Mouse (Mus musculus) midbrain, embryonic 12.5 days (tissue): Measurements from ENCODE around the gene Tsc22d3. TPM values are rescaled to one million over a fixed set of nuclear protein-coding genes. Genes with fewer than 3 reads are reported as not detected.
A peak's percentile ranks its signal among the peaks of the same experiment; 100 is the strongest.
"Not testable (repeated sequence)": the region's sequence is repeated elsewhere in the genome, so short reads cannot be mapped to it uniquely, and the experiment has no call there.

Experiments
- ATAC-seq: fragments of 200-750 bp; cut with Nextera tagmentation; 2 replicates; pipeline ENCODE4 v1.8.0; 2017; ENCODE audit warnings: low read depth, moderate TSS enrichment, moderate library complexity; ENCODE audit not compliant: low FRiP score
- H3K27ac ChIP-seq: fragments of 300-500 bp; sonication (generic); replicated peaks from 2 replicates; pipeline ENCODE4 v1.5.1; 2016; ENCODE audit warnings: mild to moderate bottlenecking
- H3K27me3 ChIP-seq: fragments of 300-500 bp; sonication (generic); 2 replicates; pipeline ENCODE4 v1.6.1; 2016; ENCODE audit warnings: mild to moderate bottlenecking
- H3K36me3 ChIP-seq: fragments of 300-500 bp; sonication (generic); 2 replicates; pipeline ENCODE4 v1.6.1; 2016
- H3K4me1 ChIP-seq: fragments of 300-500 bp; sonication (generic); 2 replicates; pipeline ENCODE4 v1.6.1; 2016
- H3K4me2 ChIP-seq: fragments of 300-500 bp; sonication (generic); replicated peaks from 2 replicates; pipeline ENCODE4 v1.6.1; 2016; ENCODE audit warnings: mild to moderate bottlenecking, moderate library complexity
- H3K4me3 ChIP-seq: fragments of 300-500 bp; sonication (generic); 2 replicates; pipeline ENCODE4 v1.5.1; 2016; ENCODE audit warnings: mild to moderate bottlenecking
- H3K9ac ChIP-seq: fragments of 300-500 bp; sonication (generic); replicated peaks from 2 replicates; pipeline ENCODE4 v1.6.1; 2016; ENCODE audit warnings: mild to moderate bottlenecking, moderate library complexity
- H3K9me3 ChIP-seq: fragments of 300-500 bp; sonication (generic); 2 replicates; pipeline ENCODE4 v1.6.1; 2016; ENCODE audit warnings: mild to moderate bottlenecking
- WGBS: fragments of 180-500 bp; shearing (Covaris S2); methylation state at CpG from one replicate; pipeline ENCODE4 v1.1.7; 2016; 5-methylcytosine and 5-hydroxymethylcytosine counted together
- polyA plus RNA-seq: library from polyadenylated mRNA; unstranded; fragments of >200 nt; fragmentation: Nextera tagmentation; extraction: Ambion mirVana; gene quantifications from 2 replicates; pipeline ENCODE4 v1.2.1, GENCODE M21; 2016

Tsc22d3 gene
- polyA plus RNA-seq, 1 experiment from 2014 or later, result 130 TPM

DNA sequence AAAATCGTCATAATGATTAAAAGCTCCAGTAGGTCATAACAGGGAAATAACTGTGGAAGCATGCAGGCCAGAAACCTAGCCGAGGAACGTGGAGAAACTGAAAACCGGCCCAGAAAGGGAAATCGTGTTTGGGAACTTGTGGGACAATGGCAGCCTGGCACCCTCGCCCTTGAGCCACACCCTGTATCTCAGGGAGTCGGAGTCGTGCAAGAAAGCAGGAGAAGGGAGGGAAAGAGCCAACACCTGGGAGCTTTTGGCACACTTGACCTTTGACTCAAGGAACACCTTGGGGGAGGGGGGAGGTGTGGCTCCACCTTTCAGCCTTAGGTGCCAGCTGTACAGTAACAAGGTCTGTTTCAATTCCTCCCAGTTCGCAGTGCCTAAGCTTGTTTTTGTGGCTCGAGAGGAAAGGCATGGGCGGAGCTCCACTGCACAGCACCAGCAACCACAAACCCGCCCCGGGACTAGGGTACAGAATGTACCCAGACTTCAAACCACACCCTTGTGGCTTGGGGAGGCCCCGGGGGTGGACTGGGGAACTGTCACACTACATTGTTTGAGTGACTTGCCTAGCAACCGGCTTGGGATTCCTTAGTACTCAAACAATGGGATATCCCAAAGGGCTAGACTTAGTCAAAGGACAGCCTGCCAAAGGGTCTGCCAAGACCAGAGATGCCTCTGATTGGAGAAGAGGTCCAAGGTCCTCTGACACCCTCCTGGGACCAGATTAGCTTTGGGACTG lies 94.8 kb downstream of the Tsc22d3 start:
- Histone ChIP-seq H3K4me1 (no peaks in the 10 kb centered on the region), H3K36me3 (no peaks in the 10 kb centered on the region), H3K27me3 (peaks cover 52% of the 10 kb centered on the region), H3K4me3 (no peak overlapping the region), H3K9me3 (no peaks in the 10 kb centered on the region), H3K4me2 (no peak overlapping the region), H3K27ac (no peak overlapping the region), H3K9ac (no peak overlapping the region)
- ATAC-seq, result peak; percentile 57
- 44% methylated on average over 15 of the region's 15 CpGs for WGBS

GRCm38 (mm10) chrX:140503905-140504304 lies 96.6 kb downstream of the Tsc22d3 start:
- no peak overlapping the region for H3K4me3 ChIP-seq
- peaks cover 55% of the 10 kb centered on the region for H3K27me3 ChIP-seq
- H3K27ac ChIP-seq, result no peak overlapping the region
- 33% methylated on average over 7 of the region's 7 CpGs for WGBS
- no peak for ATAC-seq
- no peaks in the 10 kb centered on the region for H3K9me3 ChIP-seq
- no peak overlapping the region for H3K4me2 ChIP-seq
- no peaks in the 10 kb centered on the region for H3K36me3 ChIP-seq
- H3K4me1 ChIP-seq, result no peaks in the 10 kb centered on the region
- H3K9ac ChIP-seq, result no peak overlapping the region

GRCm38 (mm10) chrX:140501401-140502301 lies 98.8 kb downstream of the Tsc22d3 start:
- no peak for ATAC-seq
- no peak overlapping the region for H3K4me2 ChIP-seq
- no peaks in the 10 kb centered on the region for H3K36me3 ChIP-seq
- H3K9ac ChIP-seq, result no peak overlapping the region
- WGBS, result 76% methylated on average over 9 of the region's 9 CpGs
- H3K27ac ChIP-seq, result no peak overlapping the region
- peaks cover 54% of the 10 kb centered on the region for H3K27me3 ChIP-seq
- no peak overlapping the region for H3K4me3 ChIP-seq
- H3K4me1 ChIP-seq, result no peaks in the 10 kb centered on the region
- H3K9me3 ChIP-seq, result no peaks in the 10 kb centered on the region

DNA sequence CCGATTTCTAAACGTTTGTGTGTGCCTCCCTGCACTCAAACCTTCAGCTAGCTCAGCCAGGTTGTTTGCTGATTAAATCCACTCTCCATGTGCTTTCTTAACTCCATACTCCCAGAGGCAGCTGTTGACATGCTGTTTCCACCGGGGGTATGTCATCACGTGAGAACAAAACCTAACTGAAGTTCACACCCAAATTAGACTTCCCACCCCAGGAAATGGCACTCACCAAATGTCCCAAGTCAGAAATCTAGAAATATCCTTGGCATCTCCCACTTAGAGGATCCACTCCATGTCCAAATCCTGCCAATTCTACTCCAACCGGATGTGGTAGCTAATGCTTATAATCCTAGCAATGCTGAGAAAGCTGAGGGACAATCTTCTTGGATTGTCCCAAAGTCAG lies 100.2 kb downstream of the Tsc22d3 start:
- Histone ChIP-seq H3K4me2 (no peak overlapping the region), H3K27me3 (peaks cover 56% of the 10 kb centered on the region), H3K36me3 (no peaks in the 10 kb centered on the region), H3K9ac (no peak overlapping the region), H3K4me1 (no peaks in the 10 kb centered on the region), H3K27ac (no peak overlapping the region), H3K9me3 (no peaks in the 10 kb centered on the region), H3K4me3 (no peak overlapping the region)
- no peak for ATAC-seq
- WGBS, result 82% methylated on average over 5 of the region's 5 CpGs

- not testable (repeated sequence) for H3K9ac ChIP-seq, H3K9me3 ChIP-seq, H3K27ac ChIP-seq, H3K4me1 ChIP-seq, H3K4me3 ChIP-seq, H3K4me2 ChIP-seq, ATAC-seq, H3K36me3 ChIP-seq
- WGBS, result 69% methylated on average over 4 of the region's 4 CpGs
- peaks cover 72% of the 10 kb centered on the region for H3K27me3 ChIP-seq
These were observed 102.0 kb downstream of the Tsc22d3 start for GRCm38 (mm10) chrX:140498431-140498830.

DNA sequence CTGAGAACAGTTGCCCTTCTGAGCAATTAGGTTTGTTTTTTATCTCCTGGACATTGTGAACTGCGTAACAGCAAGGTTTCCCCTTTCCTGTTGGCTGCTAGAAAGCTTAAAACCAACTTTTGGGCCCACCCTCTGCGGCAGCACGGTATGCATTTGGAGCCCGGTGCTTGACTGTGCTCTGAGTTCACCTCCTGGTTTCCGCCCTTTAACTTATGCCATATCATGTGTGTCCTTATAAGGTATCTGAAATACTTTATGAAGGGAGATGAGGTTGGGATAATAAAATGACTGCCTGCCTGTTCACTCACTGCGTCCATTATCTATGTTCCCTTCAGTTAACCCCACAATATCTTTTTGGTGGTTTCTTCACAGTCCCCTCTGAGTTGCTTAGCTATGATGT lies 106.3 kb downstream of the Tsc22d3 start:
- Histone ChIP-seq H3K36me3 (no peaks in the 10 kb centered on the region), H3K4me2 (no peak overlapping the region), H3K27ac (no peak overlapping the region), H3K27me3 (peaks cover 67% of the 10 kb centered on the region), H3K9me3 (no peaks in the 10 kb centered on the region), H3K4me3 (no peak overlapping the region), H3K4me1 (no peaks in the 10 kb centered on the region), H3K9ac (no peak overlapping the region)
- ATAC-seq, result no peak
- 88% methylated on average over 6 of the region's 6 CpGs for WGBS

GRCm38 (mm10) chrX:140493527-140494029 lies 106.9 kb downstream of the Tsc22d3 start:
- no peak overlapping the region for H3K27ac ChIP-seq
- no peak overlapping the region for H3K4me3 ChIP-seq
- no peak overlapping the region for H3K9ac ChIP-seq
- 75% methylated on average over 7 of the region's 7 CpGs for WGBS
- ATAC-seq, result no peak
- H3K36me3 ChIP-seq, result no peaks in the 10 kb centered on the region
- no peak overlapping the region for H3K4me2 ChIP-seq
- H3K27me3 ChIP-seq, result peaks cover 67% of the 10 kb centered on the region
- H3K4me1 ChIP-seq, result no peaks in the 10 kb centered on the region
- no peaks in the 10 kb centered on the region for H3K9me3 ChIP-seq

DNA sequence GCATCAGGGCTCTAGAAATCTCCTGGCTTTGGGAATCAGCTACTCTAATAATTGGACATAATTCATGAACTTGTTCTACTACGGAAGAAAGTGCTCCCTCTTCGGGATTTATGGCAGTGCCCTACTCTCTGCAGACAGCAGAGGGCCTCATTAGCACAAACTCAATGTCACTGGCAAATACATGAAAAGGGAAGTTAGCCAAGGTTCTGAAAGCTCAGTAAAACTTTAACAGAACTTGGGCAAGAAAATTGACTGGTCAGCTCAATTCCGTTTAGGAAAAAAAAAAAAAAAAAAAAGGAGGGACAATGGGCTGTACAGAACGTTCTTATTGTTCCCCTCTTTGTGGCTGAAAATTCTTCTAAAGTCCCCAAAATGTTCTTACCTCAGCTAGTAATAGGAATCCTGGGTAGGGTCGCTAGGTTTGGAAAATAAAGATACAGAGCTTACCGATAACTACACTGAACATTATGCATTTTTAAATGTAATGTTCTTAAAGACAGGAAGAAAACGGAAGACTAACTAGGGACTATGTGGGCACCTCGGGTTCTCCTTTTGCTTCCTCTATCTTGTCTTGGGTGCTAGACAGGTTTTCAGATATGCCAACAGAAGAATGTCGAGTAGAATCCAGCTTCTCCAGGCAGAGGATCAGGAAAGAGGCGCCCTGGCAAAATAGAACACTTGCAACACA lies 108.4 kb downstream of the Tsc22d3 start:
- Histone ChIP-seq H3K9ac (no peak overlapping the region), H3K36me3 (no peaks in the 10 kb centered on the region), H3K4me2 (no peak overlapping the region), H3K27ac (no peak overlapping the region), H3K4me1 (no peaks in the 10 kb centered on the region), H3K9me3 (no peaks in the 10 kb centered on the region), H3K27me3 (peaks cover 63% of the 10 kb centered on the region), H3K4me3 (no peak overlapping the region)
- 63% methylated on average over 10 of the region's 10 CpGs for WGBS
- no peak for ATAC-seq

- Histone ChIP-seq H3K9ac (no peak overlapping the region), H3K4me3 (no peak overlapping the region), H3K27me3 (peaks cover 55% of the 10 kb centered on the region), H3K36me3 (no peaks in the 10 kb centered on the region), H3K27ac (no peak overlapping the region), H3K4me2 (no peak overlapping the region), H3K9me3 (no peaks in the 10 kb centered on the region), H3K4me1 (no peaks in the 10 kb centered on the region)
- no peak for ATAC-seq
- 94% methylated on average over 3 of the region's 3 CpGs for WGBS
These were observed 110.3 kb downstream of the Tsc22d3 start for GRCm38 (mm10) chrX:140490203-140490602.
